Mouse (Mus musculus) cerebellum, adult 2 months (tissue): ENCODE results near the gene Asgr2. TPM values are rescaled to one million over a fixed set of nuclear protein-coding genes. Genes with fewer than 3 reads are reported as not detected.
A peak's percentile ranks its signal among the peaks of the same experiment; 100 is the strongest.

Experiments
- DNase-seq, 2 experiments: peaks; one replicate each; pipeline ENCODE4 v3.0.0; 2021
- H3K27ac ChIP-seq: fragments of 200-500 bp; 2 replicates; pipeline ENCODE4 v1.5.1; 2012; ENCODE audit warnings: low read length, control low read depth, inconsistent platforms; ENCODE audit not compliant: insufficient read depth
- H3K27me3 ChIP-seq: fragments of 200-500 bp; 2 replicates; pipeline ENCODE4 v1.6.1; 2012; ENCODE audit warnings: inconsistent platforms, mild to moderate bottlenecking, low read length, moderate library complexity; ENCODE audit not compliant: control insufficient read depth, insufficient read depth
- H3K4me1 ChIP-seq: fragments of 200-500 bp; 2 replicates; pipeline ENCODE4 v1.6.1; 2011; ENCODE audit warnings: low read length; ENCODE audit not compliant: control insufficient read depth, insufficient read depth
- H3K4me3 ChIP-seq: fragments of 200-500 bp; replicated peaks from 2 replicates; pipeline ENCODE3; 2011; ENCODE audit warnings: mild to moderate bottlenecking, low read depth, low read length, control low read depth; ENCODE audit not compliant: insufficient read depth
- CTCF ChIP-seq: fragments of 200-500 bp; IDR thresholded peaks from 2 replicates; pipeline ENCODE4 v1.5.1; 2011; ENCODE audit warnings: low read depth, mild to moderate bottlenecking, control low read depth, low read length, moderate library complexity, borderline replicate concordance; ENCODE audit not compliant: insufficient read depth
- POLR2A ChIP-seq: fragments of 200-500 bp; IDR thresholded peaks from 2 replicates; pipeline ENCODE4 v1.6.1; 2011; ENCODE audit warnings: low read length, control low read depth, borderline replicate concordance; ENCODE audit not compliant: insufficient read depth
- WGBS: fragments of 180-500 bp; shearing (Covaris S2); methylation state at CpG from one replicate; pipeline ENCODE4 v1.1.7; 2018; 5-methylcytosine and 5-hydroxymethylcytosine counted together
- polyA plus RNA-seq: library from polyadenylated mRNA; depleted of rRNA; stranded (reverse); fragments of >200 nt; gene quantifications from 2 replicates; pipeline ENCODE4 v1.2.3, GENCODE M21; 2012; rRNA removed

Asgr2 gene
- 0.11 and 0.17 TPM in 2 replicates for polyA plus RNA-seq

GRCm38 (mm10) chr11:70091986-70092783 is at the start of gene Asgr2:
Gene Asgr2, plus strand, starts transcription at chr11:70092644.
- no peak for TF ChIP-seq CTCF
- no peak for TF ChIP-seq POLR2A
- Histone ChIP-seq H3K27me3 (no peaks in the 10 kb centered on the region; the same call in 1 of the 2 replicates), H3K27ac (no peak within 1 kb of the TSS), H3K4me1 (no peaks in the 10 kb centered on the region), H3K4me3 (no peak within 1 kb of the TSS)
- 70% methylated on average over 12 of the region's 12 CpGs for WGBS
- DNase-seq = no peak

DNA sequence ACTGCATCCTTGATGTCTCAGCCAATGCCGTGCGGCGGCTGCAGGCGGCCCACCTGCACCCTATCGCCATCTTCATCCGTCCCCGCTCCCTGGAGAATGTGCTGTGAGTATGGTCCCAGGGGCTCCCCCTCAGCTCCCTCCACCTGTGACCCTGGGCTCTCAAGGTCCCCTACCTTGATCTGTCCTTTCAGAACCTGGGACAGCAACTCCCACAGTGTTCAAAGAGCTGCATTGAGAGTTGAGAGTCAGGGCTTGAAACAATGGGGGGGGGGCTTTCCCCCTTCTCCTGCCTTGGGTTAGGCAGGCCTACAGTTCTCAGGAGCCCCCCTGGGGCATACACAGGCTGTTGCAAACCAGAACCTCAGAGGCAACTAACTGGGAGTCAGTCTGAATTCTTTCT is 48.8 kb upstream of the Asgr2 start:
- TF ChIP-seq CTCF = no peak
- TF ChIP-seq POLR2A = no peak

DNA sequence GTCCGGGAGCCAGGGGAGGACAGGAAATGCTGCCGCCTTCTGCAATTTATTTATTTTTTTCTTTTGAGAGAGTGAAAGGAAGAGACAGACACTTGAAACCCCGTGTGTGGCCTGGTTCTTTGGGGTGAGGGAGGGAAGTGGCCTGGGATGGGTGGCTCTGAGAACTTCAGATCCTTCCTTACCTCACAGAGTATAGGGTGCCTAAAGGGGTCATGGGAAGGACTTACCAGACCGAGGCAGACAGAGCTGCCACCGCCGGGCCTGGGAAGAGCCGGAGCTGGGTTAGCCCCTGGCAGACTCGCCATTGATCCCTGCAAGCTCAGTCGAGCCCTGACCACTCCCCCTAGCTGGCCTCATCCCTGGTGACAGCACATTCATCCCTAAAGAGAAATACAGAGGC is 47.0 kb upstream of the Asgr2 start:
- H3K27ac ChIP-seq = no peak overlapping the region
- 46% methylated on average over 9 of the region's 9 CpGs for WGBS
- no peaks in the 10 kb centered on the region for H3K27me3 ChIP-seq
- H3K4me3 ChIP-seq = no peak overlapping the region
- no peak for TF ChIP-seq POLR2A
- no peak for TF ChIP-seq CTCF
- no peak for DNase-seq
- H3K4me1 ChIP-seq = peaks cover 11% of the 10 kb centered on the region

More for the DNA sequence above, 48.8 kb upstream of the Asgr2 start:
- WGBS = 70% methylated on average over 7 of the region's 7 CpGs
- no peak for DNase-seq
- no peak overlapping the region for H3K4me3 ChIP-seq
- H3K27me3 ChIP-seq = no peaks in the 10 kb centered on the region
- peaks cover 21% of the 10 kb centered on the region for H3K4me1 ChIP-seq
- H3K27ac ChIP-seq = 0 out of 2 replicates have a peak overlapping the region, but pooled peaks have one; percentile 13

- no peak for DNase-seq
- TF ChIP-seq CTCF = no peak
- no peak for TF ChIP-seq POLR2A
- Histone ChIP-seq H3K27me3 (no peaks in the 10 kb centered on the region), H3K4me3 (no peak overlapping the region), H3K4me1 (peaks cover 7% of the 10 kb centered on the region), H3K27ac (no peak overlapping the region)
- 54% methylated on average over 6 of the region's 6 CpGs for WGBS
These were observed 43.1 kb upstream of the Asgr2 start for GRCm38 (mm10) chr11:70049366-70049765.

DNA sequence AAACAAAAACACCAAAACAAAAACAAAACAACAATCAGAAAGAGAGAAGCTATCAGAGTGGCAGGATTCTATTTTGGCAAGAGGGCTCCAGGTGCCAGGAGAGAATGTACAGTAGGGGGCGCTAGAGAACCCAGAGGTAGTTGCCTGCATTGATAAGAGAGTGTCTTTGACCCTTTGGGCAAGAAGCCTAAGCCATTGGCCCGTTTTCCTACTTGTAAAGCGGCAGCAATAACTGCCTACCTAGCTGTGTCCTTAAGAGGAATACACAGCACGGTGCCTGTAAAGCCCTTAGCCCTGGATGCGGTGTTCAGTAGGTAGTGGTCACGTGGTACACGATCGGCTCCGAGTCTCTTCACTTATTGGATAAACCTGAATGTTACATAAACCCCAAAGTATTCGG is 42.6 kb upstream of the Asgr2 start:
- H3K27me3 ChIP-seq = no peaks in the 10 kb centered on the region
- no peak for DNase-seq
- H3K4me1 ChIP-seq = peaks cover 7% of the 10 kb centered on the region
- TF ChIP-seq CTCF (peak; percentile 15; the same call in 1 of the 2 replicates), POLR2A (no peak)
- no peak overlapping the region for H3K4me3 ChIP-seq
- WGBS = 56% methylated on average over 10 of the region's 10 CpGs
- H3K27ac ChIP-seq = no peak overlapping the region

- no peak overlapping the region for H3K4me3 ChIP-seq
- no peaks in the 10 kb centered on the region for H3K27me3 ChIP-seq
- WGBS = 43% methylated on average over 7 of the region's 7 CpGs
- DNase-seq = peak in 1 of 2 experiments; percentile 42
- H3K27ac ChIP-seq = no peak overlapping the region
- peaks cover 7% of the 10 kb centered on the region for H3K4me1 ChIP-seq
- TF ChIP-seq CTCF (no peak), POLR2A (no peak)
These were observed 39.3 kb upstream of the Asgr2 start for GRCm38 (mm10) chr11:70053156-70053555.

GRCm38 (mm10) chr11:70053898-70054570 is 38.4 kb upstream of the Asgr2 start, which contains the start of gene Asgr1:
Gene Asgr1, plus strand, starts transcription at chr11:70054085.
- Histone ChIP-seq H3K27ac (no peak within 1 kb of the TSS), H3K4me1 (peaks cover 7% of the 10 kb centered on the region), H3K4me3 (no peak within 1 kb of the TSS), H3K27me3 (no peaks in the 10 kb centered on the region)
- TF ChIP-seq CTCF (no peak), POLR2A (no peak)
- 86% methylated on average over 10 of the region's 10 CpGs for WGBS
- DNase-seq = no peak
